Mouse (Mus musculus): ENCODE results near the gene Kifc5b.

DNA sequence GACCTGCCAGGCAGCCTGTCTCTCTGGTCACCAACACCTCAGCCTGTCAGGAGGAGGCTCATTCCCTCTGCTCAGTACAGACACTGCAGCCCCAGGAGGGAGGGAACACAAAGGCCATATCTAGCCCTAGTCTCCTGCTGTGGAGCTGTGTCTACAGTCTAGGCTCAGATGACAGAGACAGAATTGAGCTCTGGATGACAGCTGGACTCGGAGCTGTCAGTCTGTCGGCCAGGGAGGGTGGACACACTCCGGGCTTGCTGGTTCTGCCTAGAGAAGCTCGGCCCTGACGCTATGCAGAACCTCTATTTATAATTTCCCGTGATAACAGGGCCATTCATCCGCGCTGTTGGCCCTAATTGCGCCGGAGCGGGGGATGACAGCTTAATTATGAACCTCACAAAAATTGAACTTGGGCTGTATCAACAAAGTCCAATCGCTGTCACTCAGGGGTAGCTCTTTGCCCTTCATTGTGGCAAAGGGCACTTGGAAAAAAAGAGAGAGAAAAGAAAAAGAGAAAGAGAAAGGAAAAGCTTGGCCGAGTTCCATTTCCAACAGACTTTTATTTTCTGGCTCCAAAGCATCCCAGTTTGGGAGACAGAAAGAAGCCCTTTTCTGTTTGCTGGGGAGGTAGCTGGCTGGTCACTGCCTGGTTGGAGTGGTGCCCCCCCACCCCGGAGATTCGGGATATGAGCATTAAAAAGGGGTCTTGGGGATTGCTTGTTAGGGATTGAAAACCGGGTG, 24.1 kb upstream of the Kifc5b start:
- TF ChIP-seq POLR2A (IDR thresholded peaks at IDR 0.05; ENCODE audit: low read depth, low read length) (no peak), CTCF (conservative IDR thresholded peaks at IDR 0.05; ENCODE audit: insufficient read depth, insufficient read length, low read depth, low read length) (no peak)
